ENCODE assay signal across 23 mouse cellular contexts in the genomic region with DNA sequence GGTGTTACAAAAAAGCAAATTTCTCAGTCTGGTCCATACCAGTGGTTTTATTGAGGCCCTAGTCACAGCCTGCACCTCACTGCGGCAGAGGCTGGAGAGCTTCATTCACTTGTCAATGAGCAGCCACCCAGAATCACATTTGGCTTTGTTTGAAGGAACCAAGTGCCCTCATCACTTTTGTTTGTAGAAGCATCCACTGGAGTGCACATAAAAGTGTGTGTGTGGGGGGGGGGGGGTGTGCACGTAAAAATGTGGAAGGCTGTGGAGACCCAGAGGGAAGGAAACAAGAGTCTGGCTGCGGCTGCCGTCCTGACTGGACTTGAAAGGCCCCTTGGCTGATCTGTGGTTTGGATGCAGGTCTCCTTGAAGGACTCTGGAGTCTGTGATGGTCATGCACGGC.
DNase-seq lines count a peak whose midpoint lies in the region; ATAC-seq lines count a peak whose summit lies in the region.
"Had no signal": no experiment of that assay in that cellular context is flagged by ENCODE, and none has a peak within 500 bp of the region (broad histone marks: within the 10 kb centered on the region; RNA-seq: fewer than 3 reads in every experiment).

No protein-coding gene starts in this region.

- peaks cover 33% of the 10 kb centered on the region for H3K27me3 ChIP-seq in forebrain, embryonic 12.5 days
- H3K27me3 ChIP-seq in forebrain, embryonic 16.5 days (replicated peaks; ENCODE audit: control insufficient read depth, insufficient read depth, low read length), result no peaks in the 10 kb centered on the region
- no peaks in the 10 kb centered on the region for H3K27me3 ChIP-seq in limb, embryonic 13.5 days
- H3K27me3 ChIP-seq in limb, embryonic 10.5 days (ENCODE audit: low read depth, poor library complexity, severe bottlenecking), result peaks cover 5% of the 10 kb centered on the region; the same call in 1 of the 2 replicates
- H3K27me3 ChIP-seq in midbrain, embryonic 15.5 days (replicated peaks), result peaks cover 42% of the 10 kb centered on the region
- H3K27me3 ChIP-seq: embryonic facial prominence, embryonic 12.5 days; heart, embryonic 13.5 days had no signal

- H3K4me2 ChIP-seq in forebrain, embryonic 12.5 days, result no peak overlapping the region
- H3K4me2 ChIP-seq in forebrain, embryonic 16.5 days (ENCODE audit: low read length), result no peak overlapping the region
- no peak overlapping the region for H3K4me2 ChIP-seq in limb, embryonic 13.5 days (replicated peaks)
- no peak overlapping the region for H3K4me2 ChIP-seq in midbrain, embryonic 15.5 days
- H3K4me2 ChIP-seq: embryonic facial prominence, embryonic 12.5 days; forebrain, embryonic 13.5 days; heart, embryonic 13.5 days had no signal

- H3K4me1 ChIP-seq in forebrain, embryonic 12.5 days, result peaks cover 13% of the 10 kb centered on the region; the same call in 1 of the 2 replicates
- no peaks in the 10 kb centered on the region for H3K4me1 ChIP-seq in forebrain, embryonic 16.5 days (replicated peaks; ENCODE audit: control insufficient read depth, insufficient read depth, low read length)
- peaks cover 17% of the 10 kb centered on the region; the same call in 1 of the 2 replicates for H3K4me1 ChIP-seq in limb, embryonic 13.5 days
- H3K4me1 ChIP-seq in limb, embryonic 10.5 days, result peaks cover 11% of the 10 kb centered on the region; the same call in 1 of the 2 replicates
- no peaks in the 10 kb centered on the region for H3K4me1 ChIP-seq in midbrain, embryonic 15.5 days
- H3K4me1 ChIP-seq: embryonic facial prominence, embryonic 12.5 days; heart, embryonic 13.5 days had no signal

- peak; percentile 30; the same call in 1 of the 2 replicates for ATAC-seq in forebrain, embryonic 12.5 days (ENCODE audit: low FRiP score)
- no peak for ATAC-seq in forebrain, embryonic 16.5 days
- ATAC-seq in limb, embryonic 13.5 days (ENCODE audit: low FRiP score, low read depth), result no peak
- ATAC-seq in midbrain, embryonic 15.5 days (replicated peaks), result 0 out of 2 replicates have a peak, but pooled peaks have one; percentile 30
- ATAC-seq: CD4-positive, CD25-positive, alpha-beta regulatory T cell, adult 4 months; forebrain, embryonic 13.5 days; intestine, postnatal 0 days had no signal

- WGBS in forebrain, embryonic 12.5 days, result 18% methylated on average over 5 of the region's 5 CpGs
- WGBS in forebrain, embryonic 16.5 days, result 24% methylated on average over 5 of the region's 5 CpGs
- 40% methylated on average over 5 of the region's 5 CpGs for WGBS in limb, embryonic 13.5 days
- WGBS in limb, embryonic 10.5 days, result 47% methylated on average over 5 of the region's 5 CpGs
- 27% methylated on average over 5 of the region's 5 CpGs for WGBS in midbrain, embryonic 15.5 days

- no peak overlapping the region for H3K4me3 ChIP-seq in forebrain, embryonic 12.5 days (replicated peaks)
- no peak overlapping the region for H3K4me3 ChIP-seq in forebrain, embryonic 16.5 days (replicated peaks; ENCODE audit: low read length)
- no peak overlapping the region for H3K4me3 ChIP-seq in limb, embryonic 13.5 days
- H3K4me3 ChIP-seq in limb, embryonic 10.5 days, result no peak overlapping the region
- no peak overlapping the region for H3K4me3 ChIP-seq in midbrain, embryonic 15.5 days
- H3K4me3 ChIP-seq: embryonic facial prominence, embryonic 12.5 days; forebrain, embryonic 13.5 days; heart, embryonic 13.5 days had no signal

- no peak for DNase-seq in limb, embryonic 10.5 days (ENCODE audit: low spot score)
- DNase-seq in Muller cell, postnatal 12 days (ENCODE audit: inconsistent ontology term), result peak; percentile 54
- DNase-seq in cerebellum, adult 9-11 months, result no peak
- no peak for DNase-seq in left cerebral cortex, adult 11 months (ENCODE audit: low spot score)
- DNase-seq: adrenal gland, postnatal 25 days; cerebellum, adult 9-10 months; gastrocnemius, postnatal 10 days; heart, postnatal 14 days; kidney, postnatal 25 days; layer of hippocampus, postnatal 36 days; liver; lung, postnatal 10 days; thymus, adult 18-20 months; thymus, postnatal 36 days had no signal

- no peak overlapping the region for H3K9ac ChIP-seq in forebrain, embryonic 12.5 days
- H3K9ac ChIP-seq in forebrain, embryonic 16.5 days (replicated peaks; ENCODE audit: low read depth, low read length), result no peak overlapping the region
- no peak overlapping the region for H3K9ac ChIP-seq in limb, embryonic 13.5 days
- H3K9ac ChIP-seq in midbrain, embryonic 15.5 days, result no peak overlapping the region
- H3K9ac ChIP-seq: embryonic facial prominence, embryonic 12.5 days; forebrain, embryonic 13.5 days; heart, embryonic 13.5 days had no signal

- no peaks in the 10 kb centered on the region for H3K36me3 ChIP-seq in forebrain, embryonic 12.5 days (replicated peaks)
- H3K36me3 ChIP-seq in forebrain, embryonic 16.5 days (ENCODE audit: control insufficient read depth, insufficient read depth), result no peaks in the 10 kb centered on the region
- no peaks in the 10 kb centered on the region for H3K36me3 ChIP-seq in limb, embryonic 13.5 days
- H3K36me3 ChIP-seq in limb, embryonic 10.5 days, result no peaks in the 10 kb centered on the region
- no peaks in the 10 kb centered on the region for H3K36me3 ChIP-seq in midbrain, embryonic 15.5 days (replicated peaks)
- H3K36me3 ChIP-seq: embryonic facial prominence, embryonic 12.5 days; heart, embryonic 13.5 days had no signal

- H3K27ac ChIP-seq in forebrain, embryonic 12.5 days, result no peak overlapping the region
- no peak overlapping the region for H3K27ac ChIP-seq in forebrain, embryonic 16.5 days (ENCODE audit: low read length)
- 0 out of 2 replicates have a peak overlapping the region, but pooled peaks have one; percentile 65 for H3K27ac ChIP-seq in limb, embryonic 13.5 days
- no peak overlapping the region for H3K27ac ChIP-seq in limb, embryonic 10.5 days
- H3K27ac ChIP-seq in midbrain, embryonic 15.5 days, result no peak overlapping the region
- H3K27ac ChIP-seq: embryonic facial prominence, embryonic 12.5 days; forebrain, embryonic 13.5 days; heart, embryonic 13.5 days had no signal

- no peaks in the 10 kb centered on the region for H3K9me3 ChIP-seq in forebrain, embryonic 12.5 days
- no peaks in the 10 kb centered on the region for H3K9me3 ChIP-seq in forebrain, embryonic 16.5 days (ENCODE audit: control insufficient read depth, low read length)
- no peaks in the 10 kb centered on the region for H3K9me3 ChIP-seq in limb, embryonic 13.5 days
- no peaks in the 10 kb centered on the region for H3K9me3 ChIP-seq in limb, embryonic 10.5 days (replicated peaks)
- no peaks in the 10 kb centered on the region for H3K9me3 ChIP-seq in midbrain, embryonic 15.5 days
- H3K9me3 ChIP-seq: embryonic facial prominence, embryonic 12.5 days; forebrain, embryonic 13.5 days; heart, embryonic 13.5 days had no signal

Comparison
In these comparisons a context has a peak if more than half of its experiments do, and no peak if none do; other contexts are left out.
1. ATAC-seq: peak in forebrain, embryonic 12.5 days (single experiment) and midbrain, embryonic 15.5 days (single experiment); none in forebrain, embryonic 16.5 days (single experiment) and limb, embryonic 13.5 days (single experiment).